ENCODE assay signal across 16 mouse cellular contexts in the genomic region with DNA sequence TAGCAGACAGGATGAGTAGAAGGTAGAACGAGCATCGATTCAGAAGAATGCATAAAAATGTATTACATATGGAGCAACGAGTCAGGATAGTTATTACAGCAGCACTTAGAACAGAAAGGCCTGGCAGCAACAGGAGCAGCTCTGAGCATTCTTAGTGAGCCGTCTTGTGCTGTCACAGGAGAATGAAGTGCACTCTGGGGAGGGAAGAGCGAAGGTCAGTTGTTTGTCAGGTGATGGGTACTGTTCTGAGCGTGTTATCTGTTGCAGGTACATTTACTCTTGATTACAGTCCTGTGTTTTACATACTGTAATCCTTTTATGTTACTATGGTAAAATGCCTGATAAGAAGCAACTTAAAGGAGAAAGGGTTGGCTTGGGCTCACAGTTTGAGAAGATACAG.
"Had no signal": no experiment of that assay in that cellular context is flagged by ENCODE, and none has a peak within 500 bp of the region (broad histone marks: within the 10 kb centered on the region; RNA-seq: fewer than 3 reads in every experiment).

No protein-coding gene starts in this region.

- H3K4me1 ChIP-seq: neural tube, embryonic 12.5 days; neural tube, embryonic 13.5 days; neural tube, embryonic 15.5 days; stomach, embryonic 15.5 days had no signal

- H3K36me3 ChIP-seq: stomach, embryonic 15.5 days had no signal

- H3K27me3 ChIP-seq: neural tube, embryonic 12.5 days; neural tube, embryonic 13.5 days; neural tube, embryonic 15.5 days; stomach, embryonic 15.5 days had no signal

- DNase-seq: retina, postnatal 1 day; right cerebral cortex, adult 18-20 months; right cerebral cortex, postnatal 14 days; right cerebral cortex, postnatal 25 days; right cerebral cortex, postnatal 4 days; spleen, adult 18-20 months; thymus, adult 18-20 months; thymus, adult 2 months; thymus, postnatal 25 days; thymus, postnatal 36 days; thymus, postnatal 4 days had no signal

- H3K4me3 ChIP-seq: neural tube, embryonic 12.5 days; neural tube, embryonic 13.5 days; neural tube, embryonic 15.5 days; stomach, embryonic 15.5 days had no signal

- H3K4me2 ChIP-seq: neural tube, embryonic 12.5 days; neural tube, embryonic 13.5 days; neural tube, embryonic 15.5 days; stomach, embryonic 15.5 days had no signal

- H3K9ac ChIP-seq: neural tube, embryonic 12.5 days; neural tube, embryonic 13.5 days; neural tube, embryonic 15.5 days; stomach, embryonic 15.5 days had no signal

- H3K27ac ChIP-seq: neural tube, embryonic 12.5 days; neural tube, embryonic 13.5 days; neural tube, embryonic 15.5 days; stomach, embryonic 15.5 days; stomach, postnatal 0 days had no signal

- H3K9me3 ChIP-seq: neural tube, embryonic 12.5 days; neural tube, embryonic 15.5 days; stomach, embryonic 15.5 days had no signal
